Mouse (Mus musculus) testis, adult 2 months (tissue): Measurements from ENCODE around the gene Wfdc10. TPM values are rescaled to one million over a fixed set of nuclear protein-coding genes. Genes with fewer than 3 reads are reported as not detected.
"Not testable (repeated sequence)": the region's sequence is repeated elsewhere in the genome, so short reads cannot be mapped to it uniquely, and the experiment has no call there.

Source experiments
- H3K27ac ChIP-seq: fragments of 200-500 bp; 2 replicates; pipeline ENCODE4 v1.5.1; 2012; ENCODE audit warnings: low read depth, low read length; ENCODE audit not compliant: control insufficient read depth, insufficient read depth
- H3K27me3 ChIP-seq: fragments of 200-500 bp; 2 replicates; pipeline ENCODE4 v1.6.1; 2012; ENCODE audit warnings: mild to moderate bottlenecking, low read length, moderate library complexity; ENCODE audit not compliant: control insufficient read depth, insufficient read depth
- H3K36me3 ChIP-seq: fragments of 200-500 bp; 2 replicates; pipeline ENCODE4 v1.6.1; 2012; ENCODE audit warnings: mild to moderate bottlenecking, low read length; ENCODE audit not compliant: control insufficient read depth, insufficient read depth
- H3K4me1 ChIP-seq: fragments of 200-500 bp; 2 replicates; pipeline ENCODE4 v1.6.1; 2012; ENCODE audit warnings: low read length; ENCODE audit not compliant: control insufficient read depth, insufficient read depth
- H3K4me3 ChIP-seq: fragments of 200-500 bp; 2 replicates; pipeline ENCODE4 v1.5.1; 2012; ENCODE audit warnings: low read depth, mild to moderate bottlenecking, low read length, moderate library complexity, mixed read lengths; ENCODE audit not compliant: control insufficient read depth
- CTCF ChIP-seq: fragments of 200-500 bp; IDR thresholded peaks from 2 replicates; pipeline ENCODE4 v1.5.1; 2012; ENCODE audit warnings: low read depth, mild to moderate bottlenecking, inconsistent platforms, low read length, moderate library complexity; ENCODE audit not compliant: control insufficient read depth, insufficient read depth, insufficient replicate concordance
- POLR2A ChIP-seq: fragments of 200-500 bp; IDR thresholded peaks from 2 replicates; pipeline ENCODE4 v1.6.1; 2012; ENCODE audit warnings: low read depth, mild to moderate bottlenecking, inconsistent platforms, low read length, moderate library complexity; ENCODE audit not compliant: control insufficient read depth
- polyA plus RNA-seq: library from polyadenylated mRNA; depleted of rRNA; stranded (reverse); fragments of >200 nt; gene quantifications from 2 replicates; pipeline ENCODE4 v1.2.3, GENCODE M21; 2012; rRNA removed

Wfdc10 gene
- polyA plus RNA-seq: 163 and 447 TPM in 2 replicates

GRCm38 (mm10) chr2:164655858-164656257 lies at the start of gene Wfdc10:
Gene Wfdc10, plus strand, starts transcription at chr2:164656046.
- Histone ChIP-seq H3K27me3 (no peaks in the 10 kb centered on the region), H3K27ac (peak within 1 kb of the TSS; percentile 61), H3K36me3 (no peaks in the 10 kb centered on the region), H3K4me1 (peaks cover 6% of the 10 kb centered on the region), H3K4me3 (peak within 1 kb of the TSS; percentile 82)
- TF ChIP-seq POLR2A (peak; percentile 72), CTCF (peak; percentile 93)

- no peaks in the 10 kb centered on the region for H3K36me3 ChIP-seq
- TF ChIP-seq CTCF: no peak
- no peaks in the 10 kb centered on the region for H3K27me3 ChIP-seq
- no peaks in the 10 kb centered on the region for H3K4me1 ChIP-seq
- no peak overlapping the region for H3K4me3 ChIP-seq
- H3K27ac ChIP-seq: no peak overlapping the region
Observed at GRCm38 (mm10) chr2:164608781-164609180, 47.1 kb upstream of the Wfdc10 start.

GRCm38 (mm10) chr2:164613471-164613870 lies 42.4 kb upstream of the Wfdc10 start, which contains the start of the genes Wfdc6b and Wfdc8:
Gene Wfdc6b, plus strand, starts transcription at chr2:164613522.
Gene Wfdc8, minus strand, starts transcription at chr2:164613626.
- not testable (repeated sequence) for H3K4me3 ChIP-seq, H3K4me1 ChIP-seq, H3K27ac ChIP-seq, H3K27me3 ChIP-seq, H3K36me3 ChIP-seq

GRCm38 (mm10) chr2:164615386-164615785 lies 40.5 kb upstream of the Wfdc10 start:
- Histone ChIP-seq H3K4me3 (no peak overlapping the region), H3K27ac (no peak overlapping the region), H3K36me3 (no peaks in the 10 kb centered on the region), H3K27me3 (no peaks in the 10 kb centered on the region), H3K4me1 (no peaks in the 10 kb centered on the region)
- TF ChIP-seq POLR2A: no peak
- TF ChIP-seq CTCF: no peak

GRCm38 (mm10) chr2:164619050-164619449 lies 36.8 kb upstream of the Wfdc10 start:
- TF ChIP-seq CTCF (no peak), POLR2A (no peak)
- no peaks in the 10 kb centered on the region for H3K36me3 ChIP-seq
- no peak overlapping the region for H3K27ac ChIP-seq

GRCm38 (mm10) chr2:164621775-164622174 lies 34.1 kb upstream of the Wfdc10 start:
- H3K4me1 ChIP-seq: no peaks in the 10 kb centered on the region
- H3K4me3 ChIP-seq: no peak overlapping the region
- no peaks in the 10 kb centered on the region for H3K27me3 ChIP-seq
- no peaks in the 10 kb centered on the region for H3K36me3 ChIP-seq
- TF ChIP-seq CTCF (no peak), POLR2A (no peak)
- no peak overlapping the region for H3K27ac ChIP-seq

More at GRCm38 (mm10) chr2:164619050-164619449, 36.8 kb upstream of the Wfdc10 start:
- no peaks in the 10 kb centered on the region for H3K27me3 ChIP-seq
- H3K4me1 ChIP-seq: no peaks in the 10 kb centered on the region
- H3K4me3 ChIP-seq: no peak overlapping the region

GRCm38 (mm10) chr2:164635266-164635665 lies 20.6 kb upstream of the Wfdc10 start:
- no peaks in the 10 kb centered on the region; the same call in 1 of the 2 replicates for H3K4me1 ChIP-seq
- no peaks in the 10 kb centered on the region for H3K36me3 ChIP-seq
- TF ChIP-seq CTCF (0 out of 2 replicates have a peak, but pooled peaks have one; percentile 8), POLR2A (no peak)
- H3K27ac ChIP-seq: no peak overlapping the region
- H3K4me3 ChIP-seq: peak overlapping the region; percentile 17; the same call in 1 of the 2 replicates
- H3K27me3 ChIP-seq: no peaks in the 10 kb centered on the region

GRCm38 (mm10) chr2:164638696-164639095 lies 17.1 kb upstream of the Wfdc10 start, which contains the start of gene Wfdc16:
Gene Wfdc16, minus strand, starts transcription at chr2:164638796.
- Histone ChIP-seq H3K4me3 (peak within 1 kb of the TSS; percentile 68), H3K36me3 (no peaks in the 10 kb centered on the region), H3K27ac (no peak within 1 kb of the TSS), H3K27me3 (no peaks in the 10 kb centered on the region), H3K4me1 (peaks cover 4% of the 10 kb centered on the region)
- TF ChIP-seq POLR2A (no peak), CTCF (no peak)
